Mouse (Mus musculus): Measurements from ENCODE around the gene Zfp420.

DNA sequence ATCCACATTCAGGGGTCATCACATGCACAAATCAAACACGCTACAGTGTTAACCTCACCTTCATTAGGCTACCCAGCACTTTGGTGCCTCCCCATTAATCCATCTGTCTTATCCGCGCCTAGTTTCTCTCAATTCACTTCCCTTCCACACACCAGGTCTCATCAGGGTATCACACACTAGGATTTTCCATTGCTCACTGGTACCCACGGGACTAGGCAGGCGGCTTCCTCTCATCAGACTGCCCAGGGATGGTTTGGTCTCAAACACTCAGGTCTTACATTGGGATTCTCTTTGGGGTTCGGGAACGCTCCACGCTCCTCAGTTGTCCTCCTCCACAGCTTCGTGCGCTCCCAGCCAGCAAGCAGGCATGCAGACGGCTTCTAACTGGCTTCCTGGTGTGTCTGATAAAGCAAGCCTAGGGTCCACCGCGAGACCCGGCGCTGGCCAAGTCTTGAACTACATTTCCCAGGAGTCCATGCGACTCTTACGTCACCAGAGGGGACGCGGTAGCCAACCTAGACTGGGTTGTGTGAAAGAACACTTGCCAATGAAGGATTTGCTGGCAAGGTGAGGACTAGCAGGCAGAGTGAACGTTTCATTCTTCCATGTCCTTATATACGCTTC is 6.4 kb upstream of the Zfp420 start, which contains the start of gene Zfp940:
- TF ChIP-seq EP300 (IDR thresholded peaks at IDR 0.05; ENCODE audit: low read depth), result no peak
- no peak for TF ChIP-seq CTCF (IDR thresholded peaks at IDR 0.05; ENCODE audit: low read depth)
